Mouse (Mus musculus): Measurements from ENCODE around the gene Senp7. TPM values are rescaled to one million over a fixed set of nuclear protein-coding genes. Genes with fewer than 3 reads are reported as not detected.
"Not testable (repeated sequence)": the region's sequence is repeated elsewhere in the genome, so short reads cannot be mapped to it uniquely, and the experiment has no call there.

Senp7 gene
- polyA plus RNA-seq, 1 experiment from 2014 or later: 17.2 TPM

DNA sequence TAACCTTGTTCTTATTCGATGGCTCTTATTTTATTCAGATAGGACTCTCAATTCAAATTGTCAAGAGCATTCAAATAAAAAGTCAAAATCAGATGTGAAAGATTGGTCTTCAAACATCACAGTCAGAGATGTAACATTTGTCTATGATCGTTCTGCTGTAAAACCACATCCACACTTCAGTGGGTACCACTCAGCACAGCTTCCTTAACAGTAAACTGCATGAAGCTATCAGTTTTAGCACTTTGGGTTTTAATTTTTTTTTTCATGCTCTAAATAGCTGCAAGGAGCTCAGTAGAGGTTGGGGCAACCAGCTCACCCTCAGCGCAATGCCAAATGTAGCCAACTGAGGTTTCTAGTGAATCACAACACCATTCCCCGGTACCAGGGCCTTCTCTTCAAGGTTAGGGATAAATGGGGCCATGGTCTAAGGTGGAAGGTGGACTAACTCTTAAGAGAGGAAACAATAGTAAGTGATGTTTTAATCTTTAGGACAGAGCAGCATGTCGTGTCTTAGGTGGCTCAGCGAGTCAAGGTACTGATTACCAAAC, 20.5 kb downstream of the Senp7 start:
- H3K27ac ChIP-seq: no peak overlapping the region
- H3K4me1 ChIP-seq (replicated peaks): no peaks in the 10 kb centered on the region
- no peak for ATAC-seq (replicated peaks; ENCODE audit: insufficient number of reproducible peaks, insufficient read depth, low FRiP score, low read depth)
- 81% methylated on average over 6 of the region's 6 CpGs for WGBS
- H3K27me3 ChIP-seq: 0 out of 2 replicates have a peak, but pooled peaks cover 5% of the 10 kb centered on the region
- no peak overlapping the region for H3K9ac ChIP-seq
- no peak overlapping the region for H3K4me3 ChIP-seq
- no peaks in the 10 kb centered on the region for H3K36me3 ChIP-seq
- no peak overlapping the region for H3K4me2 ChIP-seq
- H3K9me3 ChIP-seq (replicated peaks): no peaks in the 10 kb centered on the region

DNA sequence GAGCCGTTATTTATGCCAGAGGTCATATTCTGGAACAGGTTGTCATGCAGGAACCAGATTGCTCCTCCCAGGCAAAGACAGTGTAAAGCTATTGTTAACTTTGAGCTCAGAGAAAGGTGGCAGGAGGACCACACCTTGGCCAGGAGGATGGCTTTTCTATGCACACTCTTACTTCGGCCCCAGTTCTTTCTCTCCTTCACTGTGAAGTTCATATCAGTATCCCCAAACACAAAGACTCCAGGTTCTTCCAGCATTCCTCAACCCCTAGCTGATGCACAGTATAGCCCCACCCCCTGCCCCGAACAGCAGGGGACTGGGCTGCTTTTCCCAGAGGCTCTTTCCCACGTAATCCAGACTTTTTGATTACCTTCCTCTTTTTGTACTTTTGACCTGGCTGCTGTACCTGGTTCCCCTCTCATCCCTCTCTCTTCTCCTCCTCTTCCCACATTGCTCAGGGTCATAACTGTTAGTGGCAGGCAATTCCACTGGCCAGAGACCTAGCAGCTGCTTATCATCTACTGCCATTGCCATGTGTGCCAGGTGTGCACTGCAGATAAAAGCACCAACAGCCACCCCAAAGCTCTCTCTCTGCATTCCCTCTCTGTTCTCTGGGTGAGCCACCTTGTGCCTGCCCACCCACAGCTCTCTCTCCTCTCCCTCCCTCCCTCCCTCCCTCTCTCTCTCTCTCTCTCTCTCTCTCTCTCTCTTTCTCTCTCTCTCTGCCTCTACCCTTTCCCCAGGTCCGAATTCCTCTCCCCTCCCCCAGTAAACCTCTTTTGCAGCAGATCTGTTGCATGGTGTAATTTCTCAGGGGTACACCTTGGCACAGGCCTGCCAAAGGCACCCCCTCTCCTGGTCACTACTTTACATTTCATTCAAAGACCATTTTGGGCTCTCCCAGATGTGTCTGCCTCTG, 23.4 kb downstream of the Senp7 start:
- Histone ChIP-seq H3K27ac (no peak overlapping the region), H3K9ac (no peak overlapping the region)

DNA sequence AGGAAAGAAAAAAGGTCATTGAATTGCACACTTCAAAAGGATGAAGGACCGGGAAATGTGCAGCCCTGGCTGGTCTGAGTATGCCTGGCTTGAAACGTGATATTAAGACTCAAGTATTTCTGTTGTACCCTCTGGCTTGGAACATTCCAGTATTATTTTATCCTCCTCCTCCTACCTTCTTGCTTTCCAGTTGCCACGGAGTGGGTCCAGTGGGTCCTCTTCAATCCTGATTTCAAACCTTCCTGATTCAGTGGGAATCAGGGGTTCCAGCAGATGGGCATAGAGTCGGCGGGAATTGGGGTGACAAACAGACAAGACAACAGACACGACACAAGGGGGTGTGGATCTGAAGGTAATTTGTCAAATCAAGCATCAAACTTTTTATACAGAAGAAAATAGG, 24.4 kb downstream of the Senp7 start:
- WGBS: 76% methylated on average over 6 of the region's 6 CpGs
- Histone ChIP-seq H3K9me3 (replicated peaks) (no peaks in the 10 kb centered on the region), H3K27ac (no peak overlapping the region), H3K4me1 (replicated peaks) (peaks cover 12% of the 10 kb centered on the region), H3K36me3 (no peaks in the 10 kb centered on the region), H3K4me3 (no peak overlapping the region), H3K9ac (no peak overlapping the region), H3K27me3 (no peaks in the 10 kb centered on the region), H3K4me2 (no peak overlapping the region)
- ATAC-seq (replicated peaks; ENCODE audit: insufficient number of reproducible peaks, insufficient read depth, low FRiP score, low read depth): no peak

More for the DNA sequence above, 23.4 kb downstream of the Senp7 start:
- ATAC-seq (replicated peaks; ENCODE audit: insufficient number of reproducible peaks, insufficient read depth, low FRiP score, low read depth): no peak
- WGBS: 39% methylated on average over 5 of the region's 5 CpGs
- Histone ChIP-seq H3K4me3 (no peak overlapping the region), H3K9me3 (replicated peaks) (no peaks in the 10 kb centered on the region), H3K4me2 (no peak overlapping the region), H3K36me3 (no peaks in the 10 kb centered on the region), H3K27me3 (no peaks in the 10 kb centered on the region), H3K4me1 (replicated peaks) (peaks cover 4% of the 10 kb centered on the region)

DNA sequence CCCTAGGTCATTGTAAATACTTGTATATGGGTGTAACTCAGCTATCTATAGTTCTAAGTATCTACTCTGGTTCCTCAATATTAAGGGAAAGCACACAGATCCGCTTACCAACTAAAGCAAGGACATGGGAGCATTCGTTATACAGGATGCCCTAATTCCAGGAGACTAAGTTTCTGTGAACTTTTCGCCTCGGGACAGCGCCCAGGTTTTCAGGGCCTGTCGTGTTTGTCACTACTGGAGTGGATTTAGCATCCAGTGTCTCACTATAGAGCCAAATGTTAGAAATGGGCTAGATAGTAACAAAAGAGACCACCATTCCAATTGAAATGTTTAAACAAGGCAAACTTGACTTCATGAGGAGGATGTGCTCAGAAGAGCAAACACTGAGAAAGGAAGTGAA, 25.0 kb downstream of the Senp7 start:
- H3K9me3 ChIP-seq (replicated peaks); H3K4me2 ChIP-seq; H3K4me3 ChIP-seq; H3K27ac ChIP-seq; H3K36me3 ChIP-seq; ATAC-seq (replicated peaks; ENCODE audit: insufficient number of reproducible peaks, insufficient read depth, low FRiP score, low read depth); H3K9ac ChIP-seq; H3K27me3 ChIP-seq: not testable (repeated sequence)
- H3K4me1 ChIP-seq (replicated peaks): peaks cover 12% of the 10 kb centered on the region
- 91% methylated on average over 6 of the region's 6 CpGs for WGBS

DNA sequence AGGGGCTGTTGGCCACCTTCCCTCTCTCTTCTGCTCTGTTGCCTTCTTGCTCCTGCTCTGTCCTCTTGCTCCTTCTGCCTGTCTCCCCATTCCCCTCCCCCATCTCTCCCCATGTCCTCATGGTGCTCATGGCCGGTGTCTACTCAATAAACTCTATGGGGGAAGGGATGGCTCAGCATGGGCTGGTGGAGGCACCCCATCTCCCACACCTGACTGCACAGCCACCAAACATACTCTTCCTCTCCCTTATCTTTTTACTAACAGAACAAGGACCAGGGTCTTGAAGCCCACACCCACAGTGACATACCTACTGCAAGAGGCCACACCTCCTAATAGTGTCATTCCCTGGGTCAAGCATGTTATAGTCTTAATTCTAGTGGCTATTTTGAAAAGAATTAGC, 26.0 kb downstream of the Senp7 start:
- Histone ChIP-seq H3K36me3 (no peaks in the 10 kb centered on the region), H3K9ac (no peak overlapping the region), H3K27ac (no peak overlapping the region), H3K27me3 (no peaks in the 10 kb centered on the region), H3K4me1 (replicated peaks) (peaks cover 12% of the 10 kb centered on the region), H3K4me3 (no peak overlapping the region), H3K9me3 (replicated peaks) (no peaks in the 10 kb centered on the region), H3K4me2 (no peak overlapping the region; the same call in 1 of the 2 replicates)
- WGBS: 83% methylated on average over 1 of the region's 1 CpGs
- no peak for ATAC-seq (replicated peaks; ENCODE audit: insufficient number of reproducible peaks, insufficient read depth, low FRiP score, low read depth)

DNA sequence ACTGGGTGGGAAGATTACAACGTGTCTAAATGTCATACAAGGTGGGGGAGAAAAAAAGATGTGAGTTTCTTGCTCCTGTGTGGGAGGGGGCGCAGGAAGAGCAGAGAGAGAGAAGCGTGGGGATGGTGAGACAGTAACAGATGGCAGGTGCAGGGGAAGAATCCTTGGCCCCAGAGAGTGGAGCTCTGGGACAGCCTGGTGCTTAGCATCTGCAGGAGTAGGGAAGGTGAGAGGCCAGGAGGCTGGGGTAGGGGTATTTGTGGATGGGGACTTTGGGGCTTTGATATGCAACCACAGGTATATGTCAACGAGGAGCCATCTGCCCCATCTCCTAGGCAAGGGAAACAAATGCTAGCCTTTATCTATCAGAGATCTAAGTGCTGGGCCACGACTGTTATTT, 26.4 kb downstream of the Senp7 start:
- H3K4me2 ChIP-seq: peak overlapping the region; percentile 61
- no peaks in the 10 kb centered on the region for H3K9me3 ChIP-seq (replicated peaks)
- peak overlapping the region; percentile 95 for H3K27ac ChIP-seq
- no peak overlapping the region for H3K9ac ChIP-seq
- ATAC-seq (replicated peaks; ENCODE audit: insufficient number of reproducible peaks, insufficient read depth, low FRiP score, low read depth): no peak
- WGBS: 71% methylated on average over 5 of the region's 5 CpGs
- H3K4me3 ChIP-seq: no peak overlapping the region
- peaks cover 12% of the 10 kb centered on the region for H3K4me1 ChIP-seq (replicated peaks)
- no peaks in the 10 kb centered on the region for H3K36me3 ChIP-seq
- no peaks in the 10 kb centered on the region for H3K27me3 ChIP-seq

DNA sequence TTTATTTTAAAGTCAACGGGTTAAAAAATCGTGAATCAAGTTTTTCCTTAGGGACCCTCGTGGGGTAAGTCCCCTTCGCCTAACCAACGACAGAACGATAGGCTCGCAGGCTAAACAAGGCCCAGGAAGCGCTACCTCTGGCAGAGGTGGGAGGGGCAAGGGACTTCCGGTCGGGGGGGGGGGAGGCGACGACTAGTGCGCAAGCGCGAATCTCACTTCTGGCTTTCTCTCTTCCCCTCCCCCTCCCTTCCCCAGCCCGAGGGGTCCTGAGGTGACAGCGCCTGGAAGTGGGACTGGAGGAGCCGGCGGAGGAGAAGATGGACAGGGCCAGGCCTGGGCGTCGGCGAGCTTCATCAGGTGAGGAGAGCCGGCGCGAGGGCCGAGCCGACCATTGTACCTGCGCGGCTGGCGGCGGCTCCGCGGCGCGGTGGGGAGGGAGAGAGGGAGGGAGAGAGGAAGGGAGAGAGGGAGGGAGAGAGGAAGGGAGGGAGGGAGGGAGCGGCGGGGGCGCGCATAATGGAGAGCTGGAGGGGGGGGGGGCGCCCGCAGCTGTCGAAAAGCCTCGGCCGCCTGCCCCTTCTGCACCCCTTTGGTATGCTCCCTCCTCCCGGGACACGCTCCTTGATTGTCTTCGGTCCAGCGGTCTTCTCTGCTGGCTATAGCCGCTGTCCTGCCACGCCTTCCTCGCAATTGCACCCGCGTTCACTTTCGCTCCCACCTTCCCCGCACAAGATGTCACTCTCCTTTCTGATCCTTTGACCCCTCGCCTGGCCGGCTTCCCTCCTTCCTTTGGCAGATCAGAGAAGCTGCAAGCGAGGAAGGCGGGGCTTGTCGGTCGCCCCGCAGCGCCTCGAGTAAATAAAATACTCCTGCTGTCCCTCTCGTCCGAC, 27.3 kb downstream of the Senp7 start:
- no peaks in the 10 kb centered on the region for H3K36me3 ChIP-seq
- ATAC-seq (replicated peaks; ENCODE audit: insufficient number of reproducible peaks, insufficient read depth, low FRiP score, low read depth): peak; percentile 83
- WGBS: under 1% methylated on average over 56 of the region's 66 CpGs
- H3K4me2 ChIP-seq: peak overlapping the region; percentile 61
- peak overlapping the region; percentile 79 for H3K9ac ChIP-seq
- peak overlapping the region; percentile 95 for H3K27ac ChIP-seq
- H3K4me1 ChIP-seq (replicated peaks): peaks cover 12% of the 10 kb centered on the region
- H3K27me3 ChIP-seq: no peaks in the 10 kb centered on the region
- no peaks in the 10 kb centered on the region for H3K9me3 ChIP-seq (replicated peaks)
- H3K4me3 ChIP-seq: peak overlapping the region; percentile 92

DNA sequence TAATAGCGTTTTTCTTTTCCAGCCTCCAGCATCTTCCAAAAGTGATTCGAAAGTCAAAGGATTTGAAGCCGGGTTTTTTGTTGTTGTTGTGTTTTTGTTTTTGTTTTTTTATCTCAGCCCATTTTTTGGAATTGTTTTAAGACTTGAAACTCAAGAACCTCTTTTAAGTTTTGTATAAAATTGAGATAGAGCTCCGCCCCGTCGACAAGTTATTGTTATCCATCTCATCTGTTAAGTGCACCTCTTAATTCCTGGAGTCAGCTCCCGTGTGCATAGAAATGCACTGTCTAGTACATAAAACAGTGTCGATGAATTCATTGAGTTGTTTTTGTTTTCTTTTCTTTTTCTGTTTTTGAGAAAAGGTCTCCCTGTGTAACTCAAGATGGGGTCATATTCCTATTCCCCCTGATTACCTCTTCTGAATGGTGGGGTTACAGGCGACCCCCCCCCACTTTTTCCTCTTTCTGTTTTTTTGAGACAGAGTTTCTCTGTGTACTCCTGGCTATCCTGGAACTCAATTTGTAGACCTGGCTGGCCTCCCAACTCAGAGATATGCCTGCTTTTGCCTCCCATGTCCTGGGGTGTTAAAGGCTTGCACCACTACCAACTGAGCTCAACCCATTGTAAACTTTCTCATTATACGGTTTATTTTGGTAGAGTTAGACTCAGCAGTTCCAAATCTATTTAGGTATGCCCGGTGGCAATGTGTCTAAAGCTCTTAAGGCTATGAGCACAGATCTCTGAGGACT, 28.2 kb downstream of the Senp7 start:
- Histone ChIP-seq H3K27ac (peak overlapping the region; percentile 95), H3K27me3 (no peaks in the 10 kb centered on the region), H3K4me1 (replicated peaks) (peaks cover 12% of the 10 kb centered on the region), H3K9me3 (replicated peaks) (no peaks in the 10 kb centered on the region), H3K4me2 (peak overlapping the region; percentile 61), H3K36me3 (no peaks in the 10 kb centered on the region), H3K9ac (peak overlapping the region; percentile 79), H3K4me3 (peak overlapping the region; percentile 92)
- no peak for ATAC-seq (replicated peaks; ENCODE audit: insufficient number of reproducible peaks, insufficient read depth, low FRiP score, low read depth)
- WGBS: 10% methylated on average over 11 of the region's 11 CpGs

DNA sequence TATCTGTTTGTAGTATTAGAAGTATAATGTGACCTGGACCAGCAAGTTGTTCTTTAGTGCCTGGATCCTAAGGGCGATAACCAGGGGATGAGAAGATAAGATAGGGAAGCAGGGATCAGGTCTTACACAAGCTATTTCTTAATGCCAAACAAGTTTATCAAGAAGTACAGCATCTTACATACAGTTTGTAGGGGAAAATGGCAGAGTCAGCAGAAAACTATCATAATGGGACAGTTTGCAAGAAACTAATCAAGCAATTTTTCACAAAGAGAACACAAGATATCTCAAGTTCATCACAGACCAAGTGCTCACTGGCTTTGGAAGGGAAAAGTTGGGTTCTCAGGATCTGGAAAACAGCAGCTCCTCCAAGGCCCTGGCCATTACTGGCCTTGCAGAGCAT, 31.3 kb downstream of the Senp7 start:
- Histone ChIP-seq H3K4me3 (no peak overlapping the region), H3K9me3 (replicated peaks) (no peaks in the 10 kb centered on the region), H3K4me1 (replicated peaks) (peaks cover 12% of the 10 kb centered on the region), H3K27me3 (no peaks in the 10 kb centered on the region), H3K9ac (no peak overlapping the region), H3K4me2 (no peak overlapping the region), H3K27ac (no peak overlapping the region), H3K36me3 (no peaks in the 10 kb centered on the region)
- WGBS: 81% methylated on average over 1 of the region's 1 CpGs
- no peak for ATAC-seq (replicated peaks; ENCODE audit: insufficient number of reproducible peaks, insufficient read depth, low FRiP score, low read depth)

DNA sequence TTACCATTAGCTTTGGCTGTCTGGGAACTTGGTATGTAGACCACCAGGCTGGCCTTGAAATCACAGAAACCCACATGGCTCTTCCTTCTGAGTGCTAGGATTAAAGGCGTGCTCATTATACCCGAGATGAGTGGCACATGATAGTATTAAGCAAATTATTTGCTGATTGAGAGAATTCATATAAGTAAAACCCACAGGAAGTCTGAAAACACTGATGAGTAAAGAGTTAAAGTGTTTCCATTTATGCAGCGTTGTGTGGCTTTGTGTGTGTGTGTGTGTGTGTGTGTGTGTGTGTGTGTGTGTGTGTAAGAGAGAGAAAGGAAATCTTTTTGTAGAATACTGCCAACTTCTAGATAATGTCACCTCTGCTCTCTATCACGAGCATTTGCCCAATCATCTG, 33.6 kb downstream of the Senp7 start:
- Histone ChIP-seq H3K9me3 (replicated peaks) (no peaks in the 10 kb centered on the region), H3K36me3 (no peaks in the 10 kb centered on the region), H3K27me3 (no peaks in the 10 kb centered on the region), H3K9ac (no peak overlapping the region), H3K4me2 (no peak overlapping the region), H3K27ac (no peak overlapping the region), H3K4me3 (no peak overlapping the region), H3K4me1 (replicated peaks) (peaks cover 7% of the 10 kb centered on the region)
- 79% methylated on average over 4 of the region's 4 CpGs for WGBS
- ATAC-seq (replicated peaks; ENCODE audit: insufficient number of reproducible peaks, insufficient read depth, low FRiP score, low read depth): no peak

DNA sequence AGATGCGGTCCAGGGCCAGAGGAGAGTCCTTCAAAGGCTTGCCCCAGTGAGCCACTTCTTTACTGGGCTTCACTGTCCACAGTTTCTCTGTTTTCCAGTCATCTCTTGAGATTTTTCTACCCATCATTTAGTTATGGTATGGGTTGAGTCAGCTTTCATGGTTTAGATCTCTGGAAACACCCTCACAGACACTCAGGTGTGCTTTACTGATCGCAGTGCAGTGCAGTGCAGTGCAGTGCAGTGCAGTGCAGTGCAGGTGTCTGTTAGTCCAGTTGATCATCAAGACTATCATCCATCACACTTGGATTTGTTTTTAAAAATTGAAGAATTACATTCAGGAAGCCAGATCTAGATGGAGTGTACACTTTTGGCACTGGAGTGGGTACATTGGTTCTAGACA, 38.2 kb downstream of the Senp7 start:
- no peak for ATAC-seq (replicated peaks; ENCODE audit: insufficient number of reproducible peaks, insufficient read depth, low FRiP score, low read depth)
- no peaks in the 10 kb centered on the region for H3K36me3 ChIP-seq
- H3K4me2 ChIP-seq: no peak overlapping the region
- H3K27me3 ChIP-seq: no peaks in the 10 kb centered on the region
- H3K9ac ChIP-seq: no peak overlapping the region
- H3K9me3 ChIP-seq (replicated peaks): no peaks in the 10 kb centered on the region
- WGBS: 98% methylated on average over 2 of the region's 2 CpGs
- H3K4me3 ChIP-seq: no peak overlapping the region
- H3K27ac ChIP-seq: no peak overlapping the region
- H3K4me1 ChIP-seq (replicated peaks): no peaks in the 10 kb centered on the region
